Mouse (Mus musculus) lung, adult 2 months (tissue): ENCODE data around the gene Mnd1.

Source experiments
- CTCF ChIP-seq: fragments of 200-500 bp; IDR thresholded peaks from 2 replicates; pipeline ENCODE4 v1.5.1; 2011; ENCODE audit warnings: mild to moderate bottlenecking, low read length, control low read depth; ENCODE audit not compliant: insufficient read depth
- POLR2A ChIP-seq: fragments of 200-500 bp; IDR thresholded peaks from 2 replicates; pipeline ENCODE4 v1.6.1; 2011; ENCODE audit warnings: low read depth, mild to moderate bottlenecking, control low read depth, low read length, borderline replicate concordance; ENCODE audit errors: extremely low read depth

DNA sequence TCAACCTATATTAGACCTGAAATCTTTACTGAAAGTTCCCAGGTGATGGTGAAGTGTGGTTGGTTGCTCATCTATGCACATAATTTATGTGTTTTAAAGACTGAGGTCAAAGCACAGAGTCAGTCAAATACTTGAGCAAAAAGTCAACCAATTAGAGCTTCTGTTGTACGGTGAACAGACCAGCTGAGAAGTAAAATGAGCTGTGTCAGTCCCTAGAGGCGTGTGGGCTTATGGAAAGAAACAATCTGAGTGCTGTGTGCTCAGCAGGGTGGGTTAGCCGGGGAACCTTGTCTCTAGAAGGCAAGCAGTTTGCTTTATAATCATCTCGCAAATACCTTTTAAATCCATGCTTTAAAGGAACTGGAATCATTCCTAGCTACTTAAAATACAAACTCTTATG lies 1.4 kb upstream of the Mnd1 start:
- TF ChIP-seq POLR2A (no peak), CTCF (no peak)
